Mouse (Mus musculus) midbrain, embryonic 14.5 days (tissue): ENCODE measurements around the gene B3gnt2. TPM values are rescaled to one million over a fixed set of nuclear protein-coding genes. Genes with fewer than 3 reads are reported as not detected.

Experiments
- ATAC-seq: fragments of 200-750 bp; cut with Nextera tagmentation; 2 replicates; pipeline ENCODE4 v1.8.0; 2017; ENCODE audit warnings: moderate number of reproducible peaks, moderate library complexity; ENCODE audit not compliant: low FRiP score, low TSS enrichment
- DNase-seq: peaks from one replicate; pipeline ENCODE4 v3.0.0-alpha.2; 2015
- H3K27ac ChIP-seq: fragments of 300-500 bp; sonication (generic); replicated peaks from 2 replicates; pipeline ENCODE4 v1.5.1; 2014; ENCODE audit warnings: mild to moderate bottlenecking, low read depth, low read length, moderate library complexity
- H3K27me3 ChIP-seq: fragments of 300-500 bp; sonication (generic); 2 replicates; pipeline ENCODE4 v1.6.1; 2014; ENCODE audit warnings: low read length, control low read depth, mixed read lengths; ENCODE audit not compliant: control insufficient read depth, insufficient read depth
- H3K36me3 ChIP-seq: fragments of 300-500 bp; sonication (generic); 2 replicates; pipeline ENCODE4 v1.6.1; 2014; ENCODE audit warnings: low read length, control low read depth; ENCODE audit not compliant: control insufficient read depth, insufficient read depth
- H3K4me1 ChIP-seq: fragments of 300-500 bp; sonication (generic); 2 replicates; pipeline ENCODE4 v1.6.1; 2014; ENCODE audit warnings: mild to moderate bottlenecking, antibody characterized with exemption, low read length, control low read depth; ENCODE audit not compliant: control insufficient read depth, insufficient read depth
- H3K4me2 ChIP-seq: fragments of 300-500 bp; sonication (generic); 2 replicates; pipeline ENCODE4 v1.6.1; 2014; ENCODE audit warnings: mild to moderate bottlenecking, low read length, moderate library complexity
- H3K4me3 ChIP-seq: fragments of 300-500 bp; sonication (generic); replicated peaks from 2 replicates; pipeline ENCODE4 v1.5.1; 2014; ENCODE audit warnings: low read depth, low read length
- H3K9ac ChIP-seq: fragments of 300-500 bp; sonication (generic); replicated peaks from 2 replicates; pipeline ENCODE4 v1.6.1; 2014; ENCODE audit warnings: mild to moderate bottlenecking, low read length, moderate library complexity
- H3K9me3 ChIP-seq: fragments of 300-500 bp; sonication (generic); 2 replicates; pipeline ENCODE4 v1.6.1; 2016; ENCODE audit warnings: low read length, control low read depth, mixed read lengths; ENCODE audit not compliant: control insufficient read depth
- WGBS: fragments of 180-500 bp; shearing (Covaris S2); extraction: QIAGEN DNeasy Blood & Tissue Kit; methylation state at CpG from one replicate; pipeline ENCODE4 v1.1.7; 2014; 5-methylcytosine and 5-hydroxymethylcytosine counted together
- polyA plus RNA-seq: library from polyadenylated mRNA; unstranded; fragments of >200 nt; fragmentation: Nextera tagmentation; extraction: Ambion mirVana; gene quantifications from 2 replicates; pipeline ENCODE4 v1.2.1, GENCODE M21; 2014

The B3gnt2 gene
- 1.3 and 2.6 TPM in 2 replicates for polyA plus RNA-seq

DNA sequence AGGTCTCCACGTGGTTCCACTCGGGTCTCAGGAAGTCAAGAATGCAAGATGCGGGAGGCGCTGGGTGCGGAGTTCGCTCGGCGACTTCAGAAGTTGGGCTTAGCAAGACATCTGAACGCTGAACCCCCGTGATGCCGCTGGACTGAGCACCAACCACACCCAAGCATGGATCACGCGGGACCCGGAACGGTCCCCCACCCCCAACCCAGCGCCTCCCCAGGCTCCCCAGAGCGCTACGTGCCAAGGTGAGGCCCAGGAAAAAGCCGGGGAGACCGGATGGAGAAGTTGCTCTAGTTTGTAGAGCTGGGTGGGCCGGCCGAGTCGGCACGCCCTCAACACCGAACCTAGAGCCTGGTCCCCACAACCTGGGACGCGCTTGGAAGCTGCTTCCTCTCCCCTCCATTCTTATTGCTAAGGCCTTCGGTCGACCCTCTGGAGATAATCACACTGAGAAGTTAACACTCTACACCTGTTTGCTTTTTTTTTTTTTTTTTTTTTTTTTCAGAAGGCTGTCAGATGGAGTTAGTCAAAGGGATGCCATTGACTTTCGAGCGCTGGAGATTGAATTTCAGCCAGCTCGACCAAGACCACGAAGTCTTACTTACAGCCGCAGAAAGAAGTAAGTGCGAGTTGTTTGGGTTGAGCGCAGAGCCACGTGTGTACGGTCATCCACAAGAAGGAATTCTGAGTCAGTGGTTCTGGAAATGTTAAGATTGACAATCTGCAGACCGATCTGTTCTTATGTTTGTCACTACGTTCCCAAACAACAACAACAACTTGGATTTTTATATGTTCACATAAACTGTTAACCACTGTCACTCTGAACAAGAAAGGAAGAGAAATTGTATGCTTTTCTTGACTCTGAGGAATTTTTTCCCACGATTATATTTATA, at the start of gene B3gnt2:
TSS of gene B3gnt2 (minus strand) at position 627 of the 893 bp plus-strand sequence.
- ATAC-seq (0 out of 2 replicates have a peak, but pooled peaks have one; percentile 9), DNase-seq (no peak)
- Histone ChIP-seq H3K9me3 (no peaks in the 10 kb centered on the region), H3K4me1 (peaks cover 15% of the 10 kb centered on the region), H3K4me3 (peak within 1 kb of the TSS; percentile 67), H3K27ac (no peak within 1 kb of the TSS), H3K9ac (peak within 1 kb of the TSS; percentile 64; the same call in 1 of the 2 replicates), H3K36me3 (no peaks in the 10 kb centered on the region), H3K4me2 (peak within 1 kb of the TSS; percentile 99), H3K27me3 (peaks cover 71% of the 10 kb centered on the region)
- 6% methylated on average over 41 of the region's 41 CpGs for whole genome bisulfite sequencing

DNA sequence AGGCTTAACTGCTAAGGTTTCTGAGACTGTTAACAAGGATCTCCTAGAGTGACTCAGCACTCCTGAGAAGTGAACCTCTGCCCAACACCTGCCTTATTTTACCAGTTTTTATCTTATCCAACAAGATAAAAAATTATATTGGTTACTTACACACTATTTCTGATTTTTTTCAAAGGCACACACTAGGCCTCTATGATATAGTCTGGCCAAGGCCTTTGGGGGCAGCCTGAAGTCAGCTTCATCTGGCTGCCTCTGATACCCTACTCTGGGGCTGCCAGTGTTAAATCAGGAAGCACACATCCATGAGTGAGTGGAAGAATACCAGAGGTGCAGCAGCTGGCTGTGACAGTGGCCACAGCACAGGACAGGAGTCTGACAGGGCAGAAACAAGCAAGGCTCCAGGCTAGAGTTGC, 45.7 kb upstream of the B3gnt2 start:
- Histone ChIP-seq H3K4me3 (no peak overlapping the region), H3K9me3 (no peaks in the 10 kb centered on the region), H3K4me1 (no peaks in the 10 kb centered on the region), H3K36me3 (no peaks in the 10 kb centered on the region), H3K27ac (no peak overlapping the region), H3K9ac (no peak overlapping the region), H3K4me2 (no peak overlapping the region), H3K27me3 (no peaks in the 10 kb centered on the region)
- no peak for ATAC-seq
- no peak for DNase-seq

DNA sequence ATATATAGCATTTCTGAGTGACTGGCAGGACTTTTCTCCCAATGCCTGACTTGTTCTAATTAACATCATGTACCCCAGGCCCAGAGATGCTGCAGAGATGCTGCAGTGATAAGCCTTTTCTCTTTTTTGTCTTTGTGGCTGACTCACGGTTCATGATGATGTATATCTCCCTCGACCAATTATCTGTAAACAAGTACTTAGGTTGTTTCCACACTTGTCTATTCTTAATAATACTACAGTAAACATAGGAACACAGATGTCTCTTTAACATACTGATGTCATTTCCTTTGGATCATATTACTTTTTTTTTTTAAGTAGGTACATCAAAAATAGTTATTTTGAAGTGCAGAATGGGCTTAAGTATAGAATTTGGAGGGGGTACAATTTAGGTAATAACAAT, 42.2 kb upstream of the B3gnt2 start:
- WGBS: 86% methylated on average over 2 of the region's 2 CpGs
- Histone ChIP-seq H3K4me2 (no peak overlapping the region), H3K27ac (no peak overlapping the region), H3K9ac (no peak overlapping the region), H3K27me3 (no peaks in the 10 kb centered on the region), H3K9me3 (no peaks in the 10 kb centered on the region), H3K36me3 (0 out of 2 replicates have a peak, but pooled peaks cover 6% of the 10 kb centered on the region), H3K4me3 (no peak overlapping the region), H3K4me1 (no peaks in the 10 kb centered on the region)
- ATAC-seq: no peak
- no peak for DNase-seq

DNA sequence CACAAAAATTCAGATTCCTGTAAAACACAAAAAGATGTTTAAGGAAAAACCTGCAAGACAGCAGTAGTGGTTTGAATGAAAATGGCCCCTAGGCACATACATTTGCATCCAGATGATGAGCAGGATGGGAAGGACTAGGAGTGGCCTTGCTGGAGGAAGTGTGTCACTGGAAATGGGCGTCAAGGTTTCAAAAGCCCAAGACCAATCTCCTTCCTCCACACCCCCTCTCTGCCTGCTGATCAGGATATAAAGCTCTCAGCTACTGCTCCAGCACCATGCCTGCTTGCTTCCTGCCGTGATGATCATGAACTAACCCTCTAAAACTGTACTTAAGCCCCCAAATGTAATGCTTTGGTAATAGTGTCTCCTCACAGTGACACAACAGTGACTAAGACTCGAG, 39.3 kb upstream of the B3gnt2 start:
- 0 out of 2 replicates have a peak, but pooled peaks cover 6% of the 10 kb centered on the region for H3K36me3 ChIP-seq
- H3K9me3 ChIP-seq: no peaks in the 10 kb centered on the region
- no peaks in the 10 kb centered on the region for H3K4me1 ChIP-seq
- no peaks in the 10 kb centered on the region for H3K27me3 ChIP-seq
- H3K4me3 ChIP-seq: no peak overlapping the region
- no peak overlapping the region for H3K4me2 ChIP-seq
- DNase-seq (no peak), ATAC-seq (no peak)
- WGBS: 87% methylated on average over 3 of the region's 3 CpGs
- H3K27ac ChIP-seq: no peak overlapping the region
- H3K9ac ChIP-seq: no peak overlapping the region

DNA sequence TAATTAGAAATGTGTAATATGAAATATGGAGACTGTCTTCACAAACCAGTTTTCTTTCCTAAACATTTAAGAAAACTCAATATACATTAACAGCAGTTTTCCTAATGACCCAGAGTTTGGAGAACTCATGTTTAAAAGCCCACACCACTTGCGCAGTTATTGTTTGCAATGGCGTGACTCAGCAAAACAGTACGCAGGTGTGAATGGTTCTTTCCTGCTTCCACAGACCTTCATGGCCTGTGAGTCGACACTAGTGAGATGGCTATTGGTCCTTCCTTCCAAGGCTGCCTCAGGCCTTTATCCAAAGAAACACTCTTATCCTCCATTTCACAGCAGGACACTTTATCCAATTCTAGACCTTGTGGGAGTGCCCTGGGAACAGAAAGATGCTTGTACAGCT, 36.9 kb upstream of the B3gnt2 start:
- H3K9ac ChIP-seq: no peak overlapping the region
- 94% methylated on average over 4 of the region's 4 CpGs for WGBS
- no peak overlapping the region for H3K27ac ChIP-seq
- H3K36me3 ChIP-seq: 0 out of 2 replicates have a peak, but pooled peaks cover 6% of the 10 kb centered on the region
- DNase-seq: no peak
- no peaks in the 10 kb centered on the region for H3K27me3 ChIP-seq
- H3K4me1 ChIP-seq: no peaks in the 10 kb centered on the region
- no peak for ATAC-seq
- H3K4me2 ChIP-seq: no peak overlapping the region
- no peaks in the 10 kb centered on the region for H3K9me3 ChIP-seq
- no peak overlapping the region for H3K4me3 ChIP-seq

DNA sequence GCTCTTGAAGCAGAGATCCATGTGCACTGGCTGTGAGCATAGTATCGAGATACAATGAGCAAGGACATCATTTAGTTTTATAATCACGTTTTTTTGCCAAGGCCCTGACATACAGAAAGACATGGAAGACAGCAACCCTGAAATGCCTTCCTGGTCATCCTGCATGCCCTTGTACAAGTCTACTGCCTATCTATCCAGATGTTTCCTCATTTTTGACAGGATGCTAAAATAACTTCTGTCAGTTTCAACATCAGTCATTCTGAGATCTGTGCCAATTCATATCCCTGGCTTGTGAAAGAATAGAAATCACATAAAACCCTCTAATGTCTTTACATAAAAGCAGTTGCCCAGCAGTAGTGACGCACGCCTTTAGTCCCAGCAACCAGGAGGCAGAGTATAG, 36.4 kb upstream of the B3gnt2 start:
- H3K9ac ChIP-seq: no peak overlapping the region
- WGBS: 93% methylated on average over 4 of the region's 4 CpGs

DNA sequence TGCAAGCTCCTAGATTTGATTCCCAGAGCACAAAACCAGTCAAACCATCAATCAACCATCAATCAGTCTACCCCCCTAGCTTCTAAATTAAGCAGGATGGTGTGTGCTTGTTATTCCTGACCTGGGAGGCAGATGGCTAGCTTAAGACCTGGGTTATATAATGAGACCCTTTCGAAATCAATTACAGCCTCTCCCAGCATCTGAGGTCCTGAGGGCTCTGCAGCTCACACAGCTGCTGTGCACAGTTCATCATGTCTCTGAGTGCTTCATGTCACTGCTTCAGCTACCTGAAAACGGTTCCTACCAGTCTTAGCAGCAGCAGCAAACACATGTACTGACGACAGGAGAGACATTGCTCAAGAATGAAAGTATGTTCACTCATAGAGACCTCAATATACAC, 32.3 kb upstream of the B3gnt2 start:
- Histone ChIP-seq H3K27ac (no peak overlapping the region), H3K9ac (no peak overlapping the region), H3K4me1 (no peaks in the 10 kb centered on the region), H3K4me3 (no peak overlapping the region), H3K36me3 (no peaks in the 10 kb centered on the region), H3K27me3 (no peaks in the 10 kb centered on the region), H3K4me2 (no peak overlapping the region), H3K9me3 (no peaks in the 10 kb centered on the region)
- 49% methylated on average over 3 of the region's 3 CpGs for WGBS
- ATAC-seq (no peak; the same call in 1 of the 2 replicates), DNase-seq (peak; percentile 22)

More for the DNA sequence above, 36.4 kb upstream of the B3gnt2 start:
- H3K27me3 ChIP-seq: no peaks in the 10 kb centered on the region
- H3K4me2 ChIP-seq: no peak overlapping the region
- no peaks in the 10 kb centered on the region for H3K4me1 ChIP-seq
- no peak overlapping the region for H3K27ac ChIP-seq
- no peaks in the 10 kb centered on the region for H3K9me3 ChIP-seq
- DNase-seq (no peak), ATAC-seq (no peak)
- 0 out of 2 replicates have a peak, but pooled peaks cover 6% of the 10 kb centered on the region for H3K36me3 ChIP-seq
- H3K4me3 ChIP-seq: no peak overlapping the region

DNA sequence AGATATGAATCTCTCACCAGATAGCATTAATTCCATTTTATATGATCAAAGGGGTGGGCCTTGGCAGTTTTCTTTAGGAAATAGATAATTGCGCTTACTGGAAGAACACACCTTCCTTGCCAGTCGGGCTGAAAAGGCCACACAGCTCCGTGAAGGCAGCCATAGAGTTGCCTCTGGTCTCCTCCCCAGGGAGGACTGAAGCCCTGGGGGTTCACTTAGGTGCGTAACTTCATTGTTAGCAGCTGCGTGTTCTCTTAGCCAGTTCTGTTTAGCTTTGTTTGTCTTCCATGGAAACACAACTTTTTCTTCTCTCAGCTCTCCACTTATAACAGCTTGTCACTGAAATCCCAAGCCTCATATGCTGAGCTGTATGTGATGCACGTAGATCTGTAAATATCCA, 31.7 kb upstream of the B3gnt2 start:
- WGBS: 77% methylated on average over 6 of the region's 6 CpGs
- ATAC-seq: no peak

DNA sequence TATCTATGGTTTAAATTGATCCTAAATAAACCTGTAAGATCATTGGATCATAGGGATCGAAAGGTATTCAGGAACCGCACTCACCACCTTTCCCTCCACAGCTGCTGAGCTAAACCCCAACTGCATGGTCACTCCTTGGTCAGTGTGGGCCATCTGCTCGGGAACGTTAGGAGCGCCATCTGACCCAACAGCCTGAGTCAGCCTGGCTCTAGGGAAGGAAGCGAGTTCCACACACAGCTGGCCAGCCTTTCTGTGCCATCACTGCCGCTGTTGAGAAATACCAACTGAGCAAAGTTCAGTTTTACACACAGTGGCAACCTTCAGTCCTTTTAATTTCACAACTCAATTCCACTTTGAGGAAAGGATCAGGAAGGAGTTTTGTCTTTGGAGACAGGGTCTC, 31.1 kb upstream of the B3gnt2 start:
- WGBS: 93% methylated on average over 7 of the region's 7 CpGs
- DNase-seq: no peak
- no peak overlapping the region for H3K9ac ChIP-seq
- no peaks in the 10 kb centered on the region for H3K4me1 ChIP-seq
- H3K4me3 ChIP-seq: no peak overlapping the region
- H3K36me3 ChIP-seq: no peaks in the 10 kb centered on the region
- H3K27ac ChIP-seq: no peak overlapping the region
- no peaks in the 10 kb centered on the region for H3K9me3 ChIP-seq
- H3K4me2 ChIP-seq: no peak overlapping the region
- H3K27me3 ChIP-seq: no peaks in the 10 kb centered on the region
- no peak for ATAC-seq

More for the DNA sequence above, 31.7 kb upstream of the B3gnt2 start:
- H3K9ac ChIP-seq: no peak overlapping the region
- no peak for DNase-seq
- no peaks in the 10 kb centered on the region for H3K4me1 ChIP-seq
- no peak overlapping the region for H3K27ac ChIP-seq
- H3K27me3 ChIP-seq: no peaks in the 10 kb centered on the region
- no peak overlapping the region for H3K4me2 ChIP-seq
- H3K36me3 ChIP-seq: no peaks in the 10 kb centered on the region
- no peaks in the 10 kb centered on the region for H3K9me3 ChIP-seq
- no peak overlapping the region for H3K4me3 ChIP-seq
